In the genomic region with DNA sequence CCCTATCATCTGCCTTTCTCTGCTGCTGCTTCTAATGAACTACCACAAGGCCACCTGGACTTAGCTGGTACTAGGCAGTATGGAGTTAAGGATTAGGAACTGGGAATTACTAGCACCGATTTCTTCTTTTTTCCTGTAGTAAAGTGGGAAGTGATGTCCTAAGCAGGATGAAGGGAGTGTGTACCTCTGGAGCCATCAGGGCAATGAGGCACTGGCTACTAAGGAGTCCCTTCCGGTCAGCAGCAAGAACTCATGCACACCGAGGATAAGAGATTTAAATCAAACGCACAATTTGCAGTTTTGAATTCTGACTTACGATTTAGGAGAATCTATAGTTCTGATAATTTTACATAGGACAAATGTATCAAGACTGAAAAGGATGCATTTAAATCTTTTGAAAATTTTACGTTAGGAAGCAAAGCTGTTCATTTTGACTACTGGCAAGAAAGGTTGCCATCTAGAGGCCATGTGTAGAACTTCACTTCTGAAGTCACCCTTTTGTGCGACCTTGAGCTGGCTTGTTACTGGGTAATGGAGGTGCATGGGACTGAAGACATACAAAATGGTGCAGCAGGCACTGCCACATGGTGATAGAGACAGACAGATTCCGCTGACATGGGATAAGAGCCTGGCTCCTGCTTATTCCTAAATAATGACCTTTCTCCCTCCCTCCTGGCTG, we compare ENCODE assay signal across 9 mouse cellular contexts.
A peak's percentile ranks its signal among the peaks of the same experiment; 100 is the strongest.
DNase-seq lines count a peak whose midpoint lies in the region; ATAC-seq lines count a peak whose summit lies in the region.
"Had no signal": no experiment of that assay in that cellular context is flagged by ENCODE, and none has a peak within 500 bp of the region (broad histone marks: within the 10 kb centered on the region; RNA-seq: fewer than 3 reads in every experiment).

No protein-coding gene starts in this region.

- no peak overlapping the region for H3K4me2 ChIP-seq in neural tube, embryonic 14.5 days (ENCODE audit: low read depth, low read length)

- intact Hi-C loops in left cerebral cortex, postnatal 25 days (cut with DNase I) = no loop called here
- intact Hi-C loops in heart, postnatal 25 days (cut with DNase I) = no loop called here

- no peaks in the 10 kb centered on the region for H3K9me3 ChIP-seq in hindbrain, embryonic 10.5 days
- no peaks in the 10 kb centered on the region for H3K9me3 ChIP-seq in neural tube, embryonic 14.5 days (ENCODE audit: control insufficient read depth, low read length)
- H3K9me3 ChIP-seq: megakaryocyte, embryonic 14.5 days had no signal

- no peaks in the 10 kb centered on the region for H3K36me3 ChIP-seq in hindbrain, embryonic 10.5 days
- no peaks in the 10 kb centered on the region for H3K36me3 ChIP-seq in neural tube, embryonic 14.5 days (ENCODE audit: control insufficient read depth, insufficient read depth, low read length)

- H3K27ac ChIP-seq in hindbrain, embryonic 10.5 days = no peak overlapping the region
- H3K27ac ChIP-seq in neural tube, embryonic 14.5 days (ENCODE audit: low read depth, low read length) = no peak overlapping the region

- peak; percentile 85 for ATAC-seq in neural tube, embryonic 14.5 days (ENCODE audit: low read depth)

- no peak overlapping the region for H3K4me3 ChIP-seq in hindbrain, embryonic 10.5 days
- H3K4me3 ChIP-seq in neural tube, embryonic 14.5 days (ENCODE audit: low read depth, low read length) = no peak overlapping the region
- H3K4me3 ChIP-seq: megakaryocyte, embryonic 14.5 days had no signal

- H3K27me3 ChIP-seq in hindbrain, embryonic 10.5 days (ENCODE audit: insufficient read depth, poor library complexity, severe bottlenecking) = no peaks in the 10 kb centered on the region
- H3K27me3 ChIP-seq in neural tube, embryonic 14.5 days (ENCODE audit: control insufficient read depth, insufficient read depth, low read length) = no peaks in the 10 kb centered on the region
- H3K27me3 ChIP-seq: megakaryocyte, embryonic 14.5 days had no signal

- 59% methylated on average over 8 of the region's 8 CpGs for WGBS in hindbrain, embryonic 10.5 days
- 63% methylated on average over 8 of the region's 8 CpGs for WGBS in neural tube, embryonic 14.5 days

- no peak overlapping the region for H3K9ac ChIP-seq in neural tube, embryonic 14.5 days (replicated peaks; ENCODE audit: low read depth, low read length)

- DNase-seq in adrenal gland, adult (ENCODE audit: inconsistent age in 2 of 2, low spot score in 1 of 2) = peak; percentile 32 to 82
- DNase-seq in adrenal gland, postnatal 4 days (ENCODE audit: low spot score in 2 of 2) = no peak
- peak; percentile 3 for DNase-seq in thymus, postnatal 0 days (ENCODE audit: low spot score)
- DNase-seq in thymus, postnatal 14 days = no peak
- peak; percentile 30 for DNase-seq in hindbrain, embryonic 10.5 days (ENCODE audit: low spot score)
- DNase-seq in left cerebral cortex, postnatal 25 days (ENCODE audit: low spot score in 2 of 2) = peak; percentile 47 to 67
- DNase-seq in heart, postnatal 25 days (ENCODE audit: low spot score) = no peak

- H3K4me1 ChIP-seq in hindbrain, embryonic 10.5 days (replicated peaks) = no peaks in the 10 kb centered on the region
- no peaks in the 10 kb centered on the region for H3K4me1 ChIP-seq in neural tube, embryonic 14.5 days (ENCODE audit: control insufficient read depth, insufficient read depth, low read length)
- H3K4me1 ChIP-seq: megakaryocyte, embryonic 14.5 days had no signal

Comparison
In these comparisons a context has a peak if more than half of its experiments do, and no peak if none do; other contexts are left out.
1. DNase-seq: peak in adrenal gland, adult (2 of 2), thymus, postnatal 0 days (single experiment), hindbrain, embryonic 10.5 days (single experiment) and left cerebral cortex, postnatal 25 days (2 of 2); none in adrenal gland, postnatal 4 days (0 of 2), thymus, postnatal 14 days (single experiment) and heart, postnatal 25 days (single experiment).